Mouse (Mus musculus) lung, postnatal 0 days (tissue): Measurements from ENCODE around the gene ccdc198. TPM values are rescaled to one million over a fixed set of nuclear protein-coding genes. Genes with fewer than 3 reads are reported as not detected.

Experiments
- ATAC-seq: fragments of 200-750 bp; cut with Nextera tagmentation; 2 replicates; pipeline ENCODE4 v1.8.0; 2017; ENCODE audit warnings: moderate library complexity
- DNase-seq: peaks from one replicate; pipeline ENCODE4 v3.0.0-alpha.2; 2016; ENCODE audit warnings: low spot score
- H3K27ac ChIP-seq: fragments of 300-500 bp; sonication (generic); 2 replicates; pipeline ENCODE4 v1.5.1; 2014; ENCODE audit warnings: antibody characterized with exemption, mild to moderate bottlenecking, low read length, mixed read lengths
- H3K27me3 ChIP-seq: fragments of 300-500 bp; sonication (generic); replicated peaks from 2 replicates; pipeline ENCODE4 v1.6.1; 2014; ENCODE audit warnings: low read length, mixed read lengths; ENCODE audit not compliant: insufficient read depth
- H3K36me3 ChIP-seq: fragments of 300-500 bp; sonication (generic); 2 replicates; pipeline ENCODE4 v1.6.1; 2014; ENCODE audit warnings: low read length, mixed read lengths; ENCODE audit not compliant: insufficient read depth
- H3K4me1 ChIP-seq: fragments of 300-500 bp; sonication (generic); 2 replicates; pipeline ENCODE4 v1.6.1; 2014; ENCODE audit warnings: antibody characterized with exemption, low read depth, low read length, mixed read lengths; ENCODE audit not compliant: insufficient read depth
- H3K4me2 ChIP-seq: fragments of 300-500 bp; sonication (generic); replicated peaks from 2 replicates; pipeline ENCODE4 v1.6.1; 2014; ENCODE audit warnings: low read depth, mild to moderate bottlenecking, low read length, moderate library complexity, mixed read lengths
- H3K4me3 ChIP-seq: fragments of 300-500 bp; sonication (generic); 2 replicates; pipeline ENCODE4 v1.5.1; 2014; ENCODE audit warnings: low read depth, low read length
- H3K9ac ChIP-seq: fragments of 300-500 bp; sonication (generic); replicated peaks from 2 replicates; pipeline ENCODE4 v1.6.1; 2014; ENCODE audit warnings: low read depth, mild to moderate bottlenecking
- H3K9me3 ChIP-seq: fragments of 300-500 bp; sonication (generic); 2 replicates; pipeline ENCODE4 v1.6.1; 2016; ENCODE audit warnings: low read length, mixed read lengths
- CTCF ChIP-seq: IDR thresholded peaks from 2 replicates; pipeline ENCODE4 v1.5.1; 2016; ENCODE audit warnings: antibody characterized with exemption, mild to moderate bottlenecking
- EP300 ChIP-seq: IDR thresholded peaks from 2 replicates; pipeline ENCODE4 v1.6.1; 2016; ENCODE audit warnings: antibody characterized with exemption, mild to moderate bottlenecking, control low read depth
- WGBS: fragments of 180-500 bp; shearing (Covaris S2); extraction: QIAGEN DNeasy Blood & Tissue Kit; methylation state at CpG from one replicate; pipeline ENCODE4 v1.1.7; 2014; 5-methylcytosine and 5-hydroxymethylcytosine counted together
- polyA plus RNA-seq: library from polyadenylated mRNA; unstranded; fragments of >200 nt; fragmentation: Nextera tagmentation; extraction: Ambion mirVana; gene quantifications from 2 replicates; pipeline ENCODE4 v1.2.1, GENCODE M21; 2015

Gene ccdc198
- polyA plus RNA-seq, 1 experiment from 2014 or later: 0.13 TPM

DNA sequence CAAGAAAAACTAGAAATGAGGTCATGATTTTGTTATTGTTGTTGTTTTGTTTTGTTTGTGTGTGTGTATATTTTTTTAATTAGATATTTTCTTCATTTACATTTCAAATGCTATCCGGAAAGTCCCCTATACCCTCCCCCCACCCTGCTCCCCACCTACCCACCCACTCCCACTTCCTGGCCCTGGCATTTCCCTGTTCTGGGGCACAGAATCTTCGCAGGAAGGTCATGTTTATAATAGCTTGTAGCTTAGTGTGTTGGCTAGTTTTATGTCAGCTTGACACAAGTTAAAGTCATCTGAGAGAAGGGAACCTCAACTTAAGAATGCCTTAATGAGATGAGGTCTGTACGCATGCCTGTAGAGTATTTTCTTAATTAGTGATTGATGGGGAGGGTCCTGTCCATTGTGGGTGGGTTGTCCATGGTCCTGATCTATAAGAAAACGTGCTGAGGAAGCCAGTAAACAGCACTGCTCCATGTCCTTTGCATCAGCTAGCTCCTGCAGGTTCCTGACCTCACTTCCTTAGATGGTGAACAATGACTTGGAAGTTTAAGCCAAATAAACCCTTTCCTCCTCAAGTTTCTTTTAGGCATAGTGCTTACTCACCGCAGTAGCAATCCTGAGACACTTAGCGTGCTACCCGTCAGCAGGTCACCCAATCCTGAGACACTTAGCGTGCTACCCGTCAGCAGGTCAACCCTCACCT lies 44.0 kb downstream of the ccdc198 start:
- H3K9ac ChIP-seq: no peak overlapping the region
- no peaks in the 10 kb centered on the region for H3K9me3 ChIP-seq
- peak; percentile 82 for ATAC-seq
- H3K4me3 ChIP-seq: no peak overlapping the region
- H3K4me1 ChIP-seq: no peaks in the 10 kb centered on the region
- no peak overlapping the region for H3K27ac ChIP-seq
- no peaks in the 10 kb centered on the region for H3K36me3 ChIP-seq
- 41% methylated on average over 9 of the region's 9 CpGs for WGBS
- H3K27me3 ChIP-seq: no peaks in the 10 kb centered on the region
- no peak for TF ChIP-seq CTCF
- TF ChIP-seq EP300: peak; percentile 40; the same call in 1 of the 2 replicates
- DNase-seq: peak; percentile 46
- no peak overlapping the region for H3K4me2 ChIP-seq

DNA sequence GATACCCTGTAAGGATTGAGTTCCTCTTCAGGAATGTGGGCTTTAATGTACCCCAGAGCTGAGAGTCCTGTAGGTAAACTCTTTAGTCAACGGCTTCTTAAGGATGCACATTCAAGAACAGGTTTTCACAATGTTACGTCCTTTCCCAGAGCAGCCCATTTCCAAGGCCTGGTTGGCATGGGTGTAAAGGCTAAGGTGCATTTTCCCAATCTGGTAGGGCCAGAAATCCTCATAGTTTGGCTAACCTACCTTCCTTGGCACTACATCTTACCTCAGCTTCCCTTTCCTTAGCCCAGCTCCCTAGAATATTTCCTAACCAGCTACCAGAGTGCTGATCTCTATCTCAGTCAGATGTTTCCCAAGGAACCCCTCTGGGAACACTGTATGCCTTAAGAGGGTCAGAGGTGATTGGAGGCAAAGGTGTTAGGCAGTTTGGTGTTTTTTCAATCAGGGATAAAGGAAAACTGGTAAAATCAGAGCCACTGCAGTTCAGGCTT lies 48.2 kb downstream of the ccdc198 start:
- no peaks in the 10 kb centered on the region for H3K4me1 ChIP-seq
- no peaks in the 10 kb centered on the region for H3K36me3 ChIP-seq
- H3K27me3 ChIP-seq: no peaks in the 10 kb centered on the region
- no peak overlapping the region for H3K4me3 ChIP-seq
- TF ChIP-seq EP300 (no peak), CTCF (no peak)
- 56% methylated on average over 2 of the region's 2 CpGs for WGBS
- ATAC-seq (no peak), DNase-seq (no peak)
- no peak overlapping the region for H3K9ac ChIP-seq
- no peaks in the 10 kb centered on the region for H3K9me3 ChIP-seq
- no peak overlapping the region for H3K27ac ChIP-seq
- H3K4me2 ChIP-seq: no peak overlapping the region

DNA sequence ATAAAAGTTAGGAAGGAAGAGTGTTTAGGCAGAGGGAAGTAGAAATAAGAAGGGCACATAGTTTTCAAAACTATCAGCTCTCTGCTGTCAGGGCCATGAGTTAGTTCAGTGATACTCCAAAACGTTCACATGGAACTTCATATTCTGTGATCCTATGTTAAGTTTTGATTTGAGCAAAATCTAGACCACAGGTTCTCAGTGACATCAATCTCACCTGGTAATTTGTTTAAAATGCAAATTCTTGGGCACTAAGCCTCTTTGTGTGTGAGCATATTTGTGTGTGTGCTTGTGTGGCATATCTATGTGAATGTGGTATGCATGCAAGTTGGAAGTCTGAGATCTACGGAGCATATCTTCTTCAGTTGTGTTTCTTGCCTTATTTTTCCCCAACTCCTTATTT lies 59.0 kb downstream of the ccdc198 start:
- ATAC-seq (no peak), DNase-seq (no peak)
- H3K4me3 ChIP-seq: no peak overlapping the region
- no peak overlapping the region for H3K9ac ChIP-seq
- 90% methylated on average over 2 of the region's 2 CpGs for WGBS
- no peak overlapping the region for H3K4me2 ChIP-seq
- H3K9me3 ChIP-seq: no peaks in the 10 kb centered on the region
- H3K27me3 ChIP-seq: no peaks in the 10 kb centered on the region
- TF ChIP-seq EP300 (no peak), CTCF (no peak)
- H3K4me1 ChIP-seq: no peaks in the 10 kb centered on the region
- no peak overlapping the region for H3K27ac ChIP-seq
- H3K36me3 ChIP-seq: peaks cover 7% of the 10 kb centered on the region; the same call in 1 of the 2 replicates

DNA sequence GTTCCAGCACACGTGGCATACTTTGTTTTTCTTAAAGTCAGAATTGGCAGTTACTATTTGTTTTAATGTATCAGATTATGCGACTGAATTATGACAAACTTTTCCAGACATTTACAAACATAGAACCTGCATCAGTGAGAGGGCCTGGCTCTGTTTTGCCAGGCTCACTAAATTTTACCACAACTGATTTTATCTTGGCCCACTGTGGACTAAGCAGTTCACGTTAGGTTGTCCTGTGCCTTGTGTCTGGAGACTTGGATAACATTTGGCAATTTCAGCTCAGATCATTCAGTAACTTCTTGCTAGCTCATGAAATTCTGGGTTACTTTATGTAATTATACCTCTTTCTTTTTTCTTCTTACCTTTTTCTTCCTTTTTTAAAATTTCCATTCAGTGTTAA lies 65.5 kb downstream of the ccdc198 start:
- Histone ChIP-seq H3K4me1 (peaks cover under 1% of the 10 kb centered on the region; the same call in 1 of the 2 replicates), H3K36me3 (0 out of 2 replicates have a peak, but pooled peaks cover 5% of the 10 kb centered on the region), H3K27ac (no peak overlapping the region), H3K27me3 (no peaks in the 10 kb centered on the region), H3K4me3 (no peak overlapping the region), H3K9ac (no peak overlapping the region), H3K4me2 (no peak overlapping the region), H3K9me3 (no peaks in the 10 kb centered on the region)
- WGBS: 76% methylated on average over 3 of the region's 3 CpGs
- ATAC-seq (no peak), DNase-seq (no peak)
- TF ChIP-seq CTCF: no peak
- no peak for TF ChIP-seq EP300

DNA sequence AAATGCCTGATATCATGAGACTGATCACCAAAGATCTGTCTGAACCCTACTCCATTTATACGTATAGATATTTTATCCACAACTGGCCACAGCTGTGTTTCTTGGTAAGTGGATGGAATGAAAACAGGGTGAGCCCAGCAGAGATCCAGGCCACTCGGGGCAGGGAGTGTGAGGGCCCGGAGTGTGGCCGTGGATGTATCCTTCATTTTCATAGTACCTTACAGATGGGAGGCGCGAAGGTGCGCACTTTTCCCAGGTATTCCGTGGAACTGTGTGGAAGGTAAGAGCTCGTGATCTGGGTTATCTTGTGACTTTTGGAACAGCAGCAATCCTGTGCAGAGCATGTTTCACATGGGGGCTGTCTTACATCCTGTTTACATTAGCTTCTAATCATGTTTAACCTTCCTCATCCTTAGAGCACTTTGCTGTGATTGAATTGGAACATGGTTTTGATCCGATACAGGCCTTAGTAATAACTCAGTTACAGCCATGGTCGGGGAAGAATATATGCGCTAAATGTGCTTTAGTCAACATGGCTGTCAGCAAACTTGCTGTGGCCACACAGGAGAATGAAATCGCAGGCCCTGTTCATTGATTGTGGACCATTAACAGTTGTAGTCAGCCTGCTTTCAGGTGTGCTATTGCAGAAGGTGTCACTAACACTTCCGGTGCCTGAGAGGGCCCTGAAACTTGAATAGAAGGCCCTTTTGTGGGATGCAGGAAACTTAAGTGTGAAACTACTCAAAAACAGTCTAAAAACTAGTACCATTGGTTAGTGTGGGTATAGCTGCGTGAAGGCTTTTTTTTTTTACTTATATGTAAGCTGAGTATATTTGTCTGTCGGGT lies 71.8 kb downstream of the ccdc198 start:
- Histone ChIP-seq H3K27ac (peak overlapping the region; percentile 86), H3K36me3 (no peaks in the 10 kb centered on the region)
- DNase-seq: peak; percentile 14

DNA sequence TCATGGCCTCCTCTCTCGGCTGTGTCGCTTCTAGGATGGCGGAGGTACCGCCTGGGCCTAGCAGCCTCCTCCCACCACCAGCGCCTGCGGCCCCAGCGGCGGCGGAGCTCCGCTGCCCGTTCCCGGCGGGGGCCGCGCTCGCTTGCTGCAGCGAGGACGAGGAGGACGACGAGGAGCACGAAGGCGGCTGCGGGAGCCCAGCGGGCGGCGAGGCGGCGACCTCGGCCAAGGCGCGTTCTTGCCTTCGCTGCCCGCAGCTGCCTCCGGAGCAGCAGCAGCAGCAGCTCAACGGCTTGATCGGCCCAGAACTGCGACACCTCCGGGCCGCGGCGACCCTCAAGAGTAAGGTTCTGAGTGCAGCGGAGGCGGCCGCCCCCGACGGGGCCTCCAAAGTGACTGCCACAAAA lies 72.7 kb downstream of the ccdc198 start:
- Histone ChIP-seq H3K36me3 (no peaks in the 10 kb centered on the region), H3K4me1 (peaks cover 13% of the 10 kb centered on the region; the same call in 1 of the 2 replicates), H3K4me3 (peak overlapping the region; percentile 92), H3K9me3 (no peaks in the 10 kb centered on the region), H3K27me3 (no peaks in the 10 kb centered on the region), H3K4me2 (peak overlapping the region; percentile 98), H3K27ac (peak overlapping the region; percentile 86), H3K9ac (peak overlapping the region; percentile 93)
- TF ChIP-seq EP300: no peak
- no peak for TF ChIP-seq CTCF
- under 1% methylated on average over 36 of the region's 46 CpGs for WGBS
- ATAC-seq: peak; percentile 80
- peak; percentile 67 for DNase-seq

More for the DNA sequence above, 71.8 kb downstream of the ccdc198 start:
- Histone ChIP-seq H3K9ac (peak overlapping the region; percentile 93), H3K4me1 (peaks cover 13% of the 10 kb centered on the region; the same call in 1 of the 2 replicates), H3K9me3 (no peaks in the 10 kb centered on the region), H3K4me2 (peak overlapping the region; percentile 98), H3K27me3 (no peaks in the 10 kb centered on the region), H3K4me3 (peak overlapping the region; percentile 92)
- TF ChIP-seq CTCF: no peak
- no peak for TF ChIP-seq EP300
- 19% methylated on average over 16 of the region's 16 CpGs for WGBS
- no peak for ATAC-seq
